Mouse (Mus musculus): ENCODE measurements around the gene Fbxl5. TPM values are rescaled to one million over a fixed set of nuclear protein-coding genes. Genes with fewer than 3 reads are reported as not detected.

Fbxl5 gene
- total RNA-seq, 2 experiments from 2014 or later, result 46.3 to 48.6 TPM

Other genes starting within 250 kb of the Fbxl5 start
- 10 to 100 TPM; 16.2 to 21.2 TPM for gene Cc2d2a, start 159.3 kb downstream of the Fbxl5 start, total RNA-seq (2021)
- 1 to 10 TPM in 1 of 2 experiments, under 1 TPM in 1; 1.00 to 1.6 TPM for gene Bst1, start 2.8 kb downstream of the Fbxl5 start, total RNA-seq (2021)
- gene Cd38, start 46.9 kb upstream of the Fbxl5 start, total RNA-seq (2021), result 10 to 100 TPM; 17.4 to 19.9 TPM
- gene Gm7879, start 91.5 kb upstream of the Fbxl5 start, total RNA-seq (2021), result 10 to 100 TPM; 12.7 to 13.6 TPM
- not detected for gene Fgfbp1, start 160.1 kb upstream of the Fbxl5 start, total RNA-seq (2021)